Mouse (Mus musculus): Measurements from ENCODE around the gene Abcb8.

DNA sequence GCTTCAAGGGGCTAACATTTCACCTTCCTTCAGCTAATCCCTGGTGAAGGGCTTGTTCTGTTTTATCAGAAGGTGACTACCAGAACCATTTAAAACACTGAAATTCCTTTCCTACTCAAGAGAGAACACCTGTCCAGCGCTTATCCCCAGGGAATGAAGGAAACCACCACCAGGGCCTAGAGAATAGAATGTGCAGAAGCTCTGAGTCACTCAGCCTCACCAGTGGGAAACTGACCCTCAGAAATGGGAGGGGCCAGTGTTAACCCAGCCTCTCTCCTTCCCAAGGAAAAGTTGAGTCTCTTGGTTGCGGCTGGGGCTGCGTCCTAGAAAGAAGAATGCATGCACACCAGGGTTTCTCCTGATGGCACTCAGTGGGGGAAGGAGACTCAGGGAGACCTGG, 61.6 kb downstream of the Abcb8 start:
- TF ChIP-seq EP300 (IDR thresholded peaks at IDR 0.05; ENCODE audit: insufficient read depth, low read depth, low read length) (no peak), POLR2A (IDR thresholded peaks at IDR 0.05; ENCODE audit: insufficient read depth, low read depth, low read length) (no peak), CTCF (IDR thresholded peaks at IDR 0.05) (no peak)

Data from heart, adult 2 months (tissue).